Mouse (Mus musculus): ENCODE data around the gene Dcaf11. TPM values are rescaled to one million over a fixed set of nuclear protein-coding genes. Genes with fewer than 3 reads are reported as not detected.
A peak's percentile ranks its signal among the peaks of the same experiment; 100 is the strongest.

The Dcaf11 gene
- polyA plus RNA-seq (2016; fragmentation: Nextera tagmentation; extraction: Ambion mirVana): 103 and 105 TPM in 2 replicates

DNA sequence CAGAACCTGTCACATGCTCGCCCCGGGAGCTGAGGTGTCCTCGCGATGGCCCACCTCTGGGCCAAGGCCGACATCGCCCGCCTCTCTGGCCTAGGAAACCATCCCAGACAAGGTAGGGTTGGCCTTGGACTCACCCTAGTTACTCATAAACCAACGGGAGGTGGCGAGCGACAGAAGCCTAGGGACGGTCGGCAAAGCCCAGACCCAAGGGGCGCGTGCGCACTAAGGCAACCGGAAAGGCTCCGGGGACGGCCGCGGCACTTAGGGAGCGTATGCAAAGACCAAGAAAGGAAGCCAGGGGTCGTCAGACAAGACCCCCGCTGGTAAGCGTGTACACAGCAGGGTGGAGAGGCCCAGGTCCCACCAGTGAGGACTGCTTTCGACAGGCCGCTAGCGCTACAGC, at the start of gene Dcaf11:
Dcaf11 (plus strand) TSS at position 208 of the 403 bp plus-strand sequence.
- Histone ChIP-seq H3K4me2 (replicated peaks) (peak within 1 kb of the TSS; percentile 79), H3K9me3 (no peaks in the 10 kb centered on the region), H3K36me3 (peaks cover 17% of the 10 kb centered on the region), H3K9ac (peak within 1 kb of the TSS; percentile 61), H3K4me3 (peak within 1 kb of the TSS; percentile 62), H3K27ac (peak within 1 kb of the TSS; percentile 90), H3K4me1 (peaks cover 14% of the 10 kb centered on the region), H3K27me3 (replicated peaks) (no peaks in the 10 kb centered on the region)
- ATAC-seq (ENCODE audit: low FRiP score, low read depth): peak; percentile 85
- WGBS: under 1% methylated on average over 27 of the region's 27 CpGs

DNA sequence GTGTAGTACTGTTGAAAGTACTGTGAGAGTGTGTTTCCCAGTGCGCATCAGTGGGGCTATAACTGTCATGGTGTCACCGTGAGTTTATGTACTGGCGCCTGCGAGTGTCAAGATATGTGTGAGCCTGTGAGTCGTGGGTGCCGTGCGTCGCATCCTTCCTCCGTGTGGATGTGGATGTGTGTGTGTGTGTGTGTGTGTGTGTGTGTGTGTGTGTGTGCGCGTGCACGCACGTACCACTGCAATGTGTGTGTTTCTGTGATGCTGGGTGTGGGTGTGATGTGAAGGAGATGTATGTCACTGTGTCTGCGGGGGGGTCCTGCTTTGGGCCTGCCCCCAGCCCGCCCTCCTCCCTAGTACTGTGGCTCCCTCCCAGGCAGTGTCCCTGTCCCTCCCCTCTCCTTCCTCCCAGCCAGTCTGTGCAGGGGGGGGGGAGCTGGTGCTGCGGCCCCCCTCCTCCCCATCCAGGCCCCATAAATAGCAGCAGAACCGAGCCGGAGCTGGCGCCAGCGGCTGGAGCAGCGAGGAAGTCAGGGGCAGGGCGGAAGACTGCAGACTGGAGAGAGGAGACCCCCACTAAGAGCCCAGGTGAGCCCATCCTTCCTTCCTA, 49.6 kb upstream of the Dcaf11 start, which contains the start of gene Cpne6:
Cpne6 (plus strand) TSS at position 321 of the 607 bp plus-strand sequence.
- Histone ChIP-seq H3K9me3 (no peaks in the 10 kb centered on the region), H3K4me3 (no peak within 1 kb of the TSS), H3K9ac (no peak within 1 kb of the TSS), H3K27ac (no peak within 1 kb of the TSS), H3K4me2 (replicated peaks) (0 out of 2 replicates have a peak within 1 kb of the TSS, but pooled peaks have one; percentile 19), H3K27me3 (replicated peaks) (0 out of 2 replicates have a peak, but pooled peaks cover 4% of the 10 kb centered on the region), H3K4me1 (peaks cover 13% of the 10 kb centered on the region; the same call in 1 of the 2 replicates), H3K36me3 (peaks cover 5% of the 10 kb centered on the region)
- ATAC-seq (ENCODE audit: low FRiP score, low read depth): no peak
- WGBS: 68% methylated on average over 22 of the region's 22 CpGs

DNA sequence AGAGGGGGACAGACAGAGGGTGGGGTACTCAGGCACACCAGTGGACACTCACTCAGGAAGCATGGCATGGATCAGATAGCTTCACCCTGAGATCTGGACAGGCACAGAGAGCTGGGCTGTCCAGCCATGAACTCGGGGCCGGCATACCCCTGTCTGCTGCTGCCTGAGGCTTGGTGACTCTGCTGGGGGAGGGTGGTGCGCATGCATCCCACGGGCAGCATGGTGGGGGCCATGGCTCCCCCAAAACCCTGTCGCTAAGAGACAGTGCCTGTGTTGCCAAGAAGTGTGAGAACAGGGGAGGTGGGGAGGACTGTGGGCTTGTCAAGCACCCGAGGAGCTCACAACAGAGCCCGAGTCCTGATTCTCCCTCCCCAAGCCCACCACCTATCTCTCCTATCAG, 48.8 kb upstream of the Dcaf11 start:
- H3K9ac ChIP-seq: no peak overlapping the region
- no peak overlapping the region for H3K4me2 ChIP-seq (replicated peaks)
- H3K36me3 ChIP-seq: peaks cover 5% of the 10 kb centered on the region
- H3K9me3 ChIP-seq: no peaks in the 10 kb centered on the region
- H3K27ac ChIP-seq: no peak overlapping the region
- H3K4me1 ChIP-seq: peaks cover 13% of the 10 kb centered on the region; the same call in 1 of the 2 replicates
- WGBS: 61% methylated on average over 7 of the region's 7 CpGs
- ATAC-seq (ENCODE audit: low FRiP score, low read depth): 0 out of 2 replicates have a peak, but pooled peaks have one; percentile 19
- H3K27me3 ChIP-seq (replicated peaks): 0 out of 2 replicates have a peak, but pooled peaks cover 4% of the 10 kb centered on the region
- H3K4me3 ChIP-seq: no peak overlapping the region

DNA sequence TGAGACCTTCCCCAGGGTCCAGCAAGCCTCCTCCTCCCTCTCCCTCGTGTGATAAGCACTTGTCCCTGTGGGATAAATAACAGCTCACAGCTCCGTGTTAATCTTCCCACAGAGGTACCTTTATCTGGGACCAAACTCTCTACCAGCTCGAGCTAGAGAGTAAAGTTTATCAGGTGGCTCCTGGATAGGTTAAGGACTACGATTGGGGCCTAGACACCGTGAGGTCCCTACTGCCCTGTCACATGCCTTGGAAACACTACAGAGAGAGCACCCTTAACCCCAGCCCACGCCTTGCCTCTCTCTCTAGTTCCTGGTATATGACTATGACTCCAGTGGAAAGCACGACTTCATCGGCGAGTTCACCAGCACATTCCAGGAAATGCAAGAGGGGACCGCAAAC, 45.9 kb upstream of the Dcaf11 start:
- Histone ChIP-seq H3K4me3 (no peak overlapping the region), H3K9ac (no peak overlapping the region), H3K4me1 (peaks cover 19% of the 10 kb centered on the region; the same call in 1 of the 2 replicates), H3K9me3 (no peaks in the 10 kb centered on the region), H3K36me3 (no peaks in the 10 kb centered on the region), H3K4me2 (replicated peaks) (no peak overlapping the region), H3K27me3 (replicated peaks) (0 out of 2 replicates have a peak, but pooled peaks cover 4% of the 10 kb centered on the region), H3K27ac (no peak overlapping the region)
- 70% methylated on average over 10 of the region's 10 CpGs for whole genome bisulfite sequencing
- ATAC-seq (ENCODE audit: low FRiP score, low read depth): no peak

DNA sequence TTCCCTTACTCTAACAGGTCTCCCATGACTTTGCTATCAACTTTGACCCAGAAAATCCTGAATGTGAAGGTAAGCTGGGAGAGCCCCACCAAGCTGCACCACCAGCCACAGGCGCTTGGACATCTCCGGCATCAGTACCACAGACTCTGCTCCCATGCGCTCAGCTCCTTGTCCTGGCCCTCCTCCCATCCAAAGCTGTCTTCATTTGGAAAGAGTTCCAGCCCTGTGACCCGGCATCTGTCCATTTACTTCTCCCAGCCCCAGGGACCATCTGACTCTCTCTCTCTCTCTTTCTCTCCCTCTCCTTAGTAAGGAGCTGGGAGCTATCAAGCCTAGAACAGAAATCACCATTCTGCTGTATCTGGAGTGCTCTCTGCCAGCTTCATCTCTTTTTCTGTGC, 44.0 kb upstream of the Dcaf11 start:
- WGBS: 83% methylated on average over 4 of the region's 4 CpGs
- no peak for ATAC-seq (ENCODE audit: low FRiP score, low read depth)
- no peak overlapping the region for H3K9ac ChIP-seq
- H3K9me3 ChIP-seq: no peaks in the 10 kb centered on the region
- no peak overlapping the region for H3K4me3 ChIP-seq
- H3K27ac ChIP-seq: no peak overlapping the region
- peaks cover 4% of the 10 kb centered on the region; the same call in 1 of the 2 replicates for H3K27me3 ChIP-seq (replicated peaks)
- H3K4me1 ChIP-seq: peaks cover 26% of the 10 kb centered on the region
- H3K36me3 ChIP-seq: no peaks in the 10 kb centered on the region
- H3K4me2 ChIP-seq (replicated peaks): no peak overlapping the region

DNA sequence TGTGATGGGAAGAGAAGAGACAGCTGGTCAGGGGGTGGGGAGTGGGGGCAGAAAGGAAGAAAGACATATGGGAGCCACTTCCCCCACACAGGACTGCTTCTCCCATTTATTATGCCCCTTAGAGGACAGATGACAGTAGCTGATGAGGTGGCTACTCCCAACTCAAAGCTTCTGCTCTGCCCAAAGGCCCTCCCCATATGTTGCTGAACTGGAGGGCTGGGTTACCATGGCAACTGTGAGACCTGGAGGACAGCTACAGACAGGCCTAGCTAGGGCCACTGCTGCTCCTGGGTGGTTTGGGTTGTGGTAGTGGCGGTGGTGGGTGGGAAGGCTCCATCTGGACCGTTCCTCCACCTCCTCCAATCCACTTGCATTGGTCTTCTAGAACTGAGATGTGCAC, 40.9 kb upstream of the Dcaf11 start:
- Histone ChIP-seq H3K36me3 (no peaks in the 10 kb centered on the region), H3K27me3 (replicated peaks) (peaks cover 14% of the 10 kb centered on the region), H3K4me2 (replicated peaks) (no peak overlapping the region; the same call in 1 of the 2 replicates)

DNA sequence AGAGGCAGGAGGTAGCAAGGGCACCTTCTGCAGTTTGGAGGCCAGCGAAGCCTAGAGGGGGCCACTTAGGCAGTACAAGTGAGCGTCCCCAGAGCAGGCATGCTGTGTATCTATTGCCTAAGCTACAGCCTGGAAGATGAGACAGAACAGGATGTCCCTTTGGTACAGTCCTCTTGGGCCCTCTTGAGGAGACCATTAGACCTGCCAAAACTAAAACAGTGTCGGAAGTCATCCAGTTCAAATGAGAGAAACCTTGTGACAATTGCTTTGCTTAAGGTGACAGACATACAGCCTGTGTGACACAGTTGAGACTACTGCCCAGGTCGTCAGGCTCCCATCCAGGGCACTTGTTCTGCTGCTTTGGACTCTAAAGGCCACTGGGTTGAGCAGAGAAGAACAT, 40.2 kb upstream of the Dcaf11 start:
- Histone ChIP-seq H3K9ac (no peak overlapping the region), H3K4me3 (no peak overlapping the region), H3K9me3 (no peaks in the 10 kb centered on the region), H3K4me2 (replicated peaks) (no peak overlapping the region), H3K36me3 (no peaks in the 10 kb centered on the region), H3K4me1 (peaks cover 25% of the 10 kb centered on the region), H3K27ac (no peak overlapping the region), H3K27me3 (replicated peaks) (peaks cover 14% of the 10 kb centered on the region)
- WGBS: 63% methylated on average over 4 of the region's 4 CpGs
- ATAC-seq (ENCODE audit: low FRiP score, low read depth): no peak

More for the DNA sequence above, 40.9 kb upstream of the Dcaf11 start:
- Histone ChIP-seq H3K4me1 (peaks cover 25% of the 10 kb centered on the region), H3K4me3 (no peak overlapping the region), H3K9ac (no peak overlapping the region), H3K27ac (no peak overlapping the region), H3K9me3 (no peaks in the 10 kb centered on the region)
- peak; percentile 71 for ATAC-seq (ENCODE audit: low FRiP score, low read depth)
- WGBS: 31% methylated on average over 2 of the region's 2 CpGs

DNA sequence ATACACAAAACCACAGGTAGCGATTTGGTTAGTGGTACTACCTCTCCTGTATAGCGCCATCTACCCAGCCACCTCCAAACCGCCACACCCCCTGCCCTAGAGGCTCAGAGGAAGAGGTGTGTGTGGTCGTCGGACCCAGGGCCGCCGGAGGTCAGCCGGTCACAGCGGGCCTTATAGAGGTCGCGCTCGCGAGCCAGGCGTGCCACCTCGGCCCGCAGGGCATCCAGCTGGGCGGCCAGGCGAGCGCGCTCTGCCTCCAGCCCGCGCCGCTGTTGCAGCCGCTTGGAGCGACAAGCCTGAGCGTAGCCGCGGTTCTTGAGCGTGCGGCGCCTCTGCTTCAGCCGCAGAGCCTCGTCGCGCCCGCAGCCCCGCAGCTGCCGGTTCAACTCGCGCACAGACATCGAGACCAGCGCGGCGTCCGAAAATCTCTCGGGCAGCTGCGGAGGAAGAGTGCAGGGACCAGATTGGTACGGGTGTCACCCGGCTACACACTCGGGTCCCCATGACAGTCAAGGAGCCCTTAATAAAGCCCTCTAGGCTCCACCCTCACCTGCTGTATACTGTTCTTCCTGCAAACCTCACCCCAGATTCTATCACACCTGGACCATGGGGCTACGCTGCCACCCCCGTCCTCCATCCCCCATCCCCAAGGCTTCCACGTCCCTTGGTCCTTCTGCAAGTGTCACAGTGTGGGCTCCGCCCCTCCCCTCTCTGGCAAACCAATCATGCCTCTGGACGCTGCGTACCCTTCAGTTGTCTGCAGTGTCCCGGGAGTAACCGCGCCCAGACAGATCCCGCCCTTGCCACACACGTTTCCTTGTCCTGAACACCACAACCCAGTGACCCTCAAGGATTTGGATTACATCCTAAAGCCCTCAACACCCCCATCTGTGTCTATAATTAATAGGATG, 39.1 kb upstream of the Dcaf11 start:
- Histone ChIP-seq H3K4me3 (peak overlapping the region; percentile 51), H3K9ac (peak overlapping the region; percentile 56), H3K27me3 (replicated peaks) (peaks cover 14% of the 10 kb centered on the region), H3K9me3 (no peaks in the 10 kb centered on the region), H3K27ac (peak overlapping the region; percentile 32; the same call in 1 of the 2 replicates), H3K36me3 (no peaks in the 10 kb centered on the region), H3K4me2 (replicated peaks) (peak overlapping the region; percentile 94), H3K4me1 (peaks cover 25% of the 10 kb centered on the region)
- peak; percentile 73 for ATAC-seq (ENCODE audit: low FRiP score, low read depth)
- WGBS: under 1% methylated on average over 61 of the region's 61 CpGs

DNA sequence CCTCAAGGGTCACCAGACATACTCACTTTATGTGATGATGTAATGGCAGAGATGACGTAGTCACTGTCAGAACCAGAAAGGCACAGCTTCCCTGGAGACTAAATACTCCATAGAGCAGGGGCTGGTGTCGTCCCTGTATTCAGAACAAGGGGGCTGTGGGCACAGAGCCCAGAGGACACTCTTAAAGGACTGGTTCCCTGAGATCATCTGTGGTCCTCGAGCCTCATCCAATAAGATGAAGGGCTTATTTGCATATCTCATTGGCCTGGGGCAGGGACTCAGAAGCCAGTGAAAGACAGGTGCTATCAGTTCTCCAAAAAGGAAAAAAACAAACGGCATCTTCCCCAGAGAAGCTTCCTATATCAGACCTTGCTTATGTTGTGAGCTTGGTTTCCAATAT, 35.7 kb upstream of the Dcaf11 start:
- Histone ChIP-seq H3K27ac (no peak overlapping the region), H3K4me1 (peaks cover 18% of the 10 kb centered on the region), H3K4me3 (no peak overlapping the region), H3K36me3 (no peaks in the 10 kb centered on the region), H3K9ac (no peak overlapping the region), H3K27me3 (replicated peaks) (peaks cover 12% of the 10 kb centered on the region), H3K9me3 (no peaks in the 10 kb centered on the region), H3K4me2 (replicated peaks) (no peak overlapping the region)
- no peak for ATAC-seq (ENCODE audit: low FRiP score, low read depth)
- 59% methylated on average over 4 of the region's 4 CpGs for WGBS

DNA sequence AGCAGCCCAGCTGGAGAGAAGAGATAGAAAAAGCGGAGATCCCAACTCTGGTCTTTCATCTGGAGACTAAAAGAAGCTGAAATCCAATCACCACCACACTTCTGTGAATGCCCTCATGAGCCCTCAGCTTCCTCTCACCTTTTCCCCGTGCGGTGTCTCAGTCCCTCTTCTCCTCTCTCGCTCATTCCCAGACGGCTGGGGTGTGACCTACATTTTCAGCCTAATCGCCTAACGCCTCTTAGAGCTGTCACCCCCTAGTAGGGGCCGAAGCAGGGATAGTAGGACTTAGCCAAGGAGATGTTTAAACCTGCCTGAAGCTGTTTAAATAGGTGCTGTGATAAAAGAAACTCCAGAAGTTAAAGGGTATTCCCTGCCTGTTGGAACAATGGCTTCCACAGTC, 35.0 kb upstream of the Dcaf11 start, which contains the start of gene Nrl:
Nrl (minus strand) TSS at position 197 of the 400 bp plus-strand sequence.
- H3K4me1 ChIP-seq: peaks cover 12% of the 10 kb centered on the region
- H3K4me3 ChIP-seq: no peak within 1 kb of the TSS
- no peaks in the 10 kb centered on the region for H3K36me3 ChIP-seq
- H3K4me2 ChIP-seq (replicated peaks): no peak within 1 kb of the TSS
- WGBS: 46% methylated on average over 8 of the region's 8 CpGs
- no peak for ATAC-seq (ENCODE audit: low FRiP score, low read depth)
- peaks cover 12% of the 10 kb centered on the region for H3K27me3 ChIP-seq (replicated peaks)
- no peaks in the 10 kb centered on the region for H3K9me3 ChIP-seq
- no peak within 1 kb of the TSS for H3K9ac ChIP-seq
- H3K27ac ChIP-seq: no peak within 1 kb of the TSS

DNA sequence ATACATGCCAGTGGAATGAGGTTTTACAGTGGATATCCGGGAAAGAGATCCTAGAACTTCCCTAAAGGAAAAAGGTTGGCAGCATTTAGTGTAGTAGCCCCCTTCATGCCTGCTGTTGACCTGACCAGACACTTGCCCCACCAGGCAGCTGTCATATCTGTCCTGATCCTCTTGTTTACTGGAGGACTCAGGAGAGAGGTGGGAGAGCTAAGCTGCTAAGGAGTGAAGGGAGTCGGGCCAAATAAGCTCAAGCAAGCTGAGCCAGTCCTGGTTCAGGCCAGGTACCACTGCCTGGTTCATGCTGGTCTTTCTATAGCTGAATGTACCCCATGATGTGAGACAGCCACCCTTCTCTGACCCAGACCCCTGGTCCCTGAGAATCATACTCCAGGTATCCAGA, 33.1 kb upstream of the Dcaf11 start:
- Histone ChIP-seq H3K27ac (no peak overlapping the region), H3K36me3 (no peaks in the 10 kb centered on the region), H3K4me1 (no peaks in the 10 kb centered on the region), H3K4me3 (no peak overlapping the region), H3K9ac (no peak overlapping the region), H3K4me2 (replicated peaks) (no peak overlapping the region), H3K27me3 (replicated peaks) (peaks cover 7% of the 10 kb centered on the region; the same call in 1 of the 2 replicates), H3K9me3 (no peaks in the 10 kb centered on the region)
- no peak for ATAC-seq (ENCODE audit: low FRiP score, low read depth)
- WGBS: 92% methylated on average over 2 of the region's 2 CpGs

DNA sequence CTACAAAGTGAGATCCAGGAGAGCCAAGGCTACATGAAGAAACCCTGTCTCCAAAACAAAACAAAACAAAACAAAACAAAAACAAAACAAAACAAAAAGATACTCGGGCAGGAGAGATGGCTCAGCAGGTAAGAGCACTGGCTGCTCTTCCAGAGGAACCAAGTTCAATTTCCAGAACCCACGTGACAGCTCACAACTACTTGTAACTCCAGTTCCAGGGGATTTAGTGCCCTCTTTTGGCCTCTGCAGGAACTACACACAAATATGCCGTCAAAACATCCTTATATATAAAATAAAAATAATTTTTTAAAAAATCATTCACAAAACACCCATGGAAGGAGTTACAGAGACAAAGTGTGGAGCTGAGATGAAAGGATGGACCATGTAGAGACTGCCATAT, 31.9 kb upstream of the Dcaf11 start:
- Histone ChIP-seq H3K4me1 (no peaks in the 10 kb centered on the region), H3K9ac (no peak overlapping the region), H3K27ac (no peak overlapping the region), H3K9me3 (no peaks in the 10 kb centered on the region), H3K36me3 (no peaks in the 10 kb centered on the region), H3K4me3 (no peak overlapping the region), H3K4me2 (replicated peaks) (no peak overlapping the region), H3K27me3 (replicated peaks) (no peaks in the 10 kb centered on the region)
- no peak for ATAC-seq (ENCODE audit: low FRiP score, low read depth)
- 25% methylated on average over 3 of the region's 3 CpGs for WGBS
